Mouse (Mus musculus): Measurements from ENCODE around the gene Hcn1. TPM values are rescaled to one million over a fixed set of nuclear protein-coding genes. Genes with fewer than 3 reads are reported as not detected.

The Hcn1 gene
- polyA plus RNA-seq (2015; fragmentation: Nextera tagmentation; extraction: Ambion mirVana), result 0.19 and 0.22 TPM in 2 replicates

GRCm38 (mm10) chr13:117602181-117602580 lies at the start of gene Hcn1:
Gene Hcn1, plus strand, starts transcription at chr13:117602320.
- WGBS, result under 1% methylated on average over 41 of the region's 45 CpGs
- Histone ChIP-seq H3K36me3 (no peaks in the 10 kb centered on the region), H3K9ac (peak within 1 kb of the TSS; percentile 40; the same call in 1 of the 2 replicates), H3K4me2 (peak within 1 kb of the TSS; percentile 96), H3K4me1 (peaks cover 7% of the 10 kb centered on the region), H3K4me3 (peak within 1 kb of the TSS; percentile 57), H3K27me3 (peaks cover 30% of the 10 kb centered on the region), H3K9me3 (no peaks in the 10 kb centered on the region), H3K27ac (no peak within 1 kb of the TSS)
- peak; percentile 96 for ATAC-seq (ENCODE audit: borderline replicate concordance, extremely low read depth, low FRiP score, low TSS enrichment)

GRCm38 (mm10) chr13:117567251-117567650 lies 34.9 kb upstream of the Hcn1 start:
- Histone ChIP-seq H3K27ac (peak overlapping the region; percentile 67), H3K4me1 (no peaks in the 10 kb centered on the region), H3K9me3 (no peaks in the 10 kb centered on the region), H3K36me3 (no peaks in the 10 kb centered on the region), H3K9ac (no peak overlapping the region), H3K4me3 (no peak overlapping the region), H3K27me3 (no peaks in the 10 kb centered on the region), H3K4me2 (peak overlapping the region; percentile 2; the same call in 1 of the 2 replicates)
- WGBS, result 38% methylated on average over 8 of the region's 8 CpGs
- peak; percentile 97 for ATAC-seq (ENCODE audit: borderline replicate concordance, extremely low read depth, low FRiP score, low TSS enrichment)

- ATAC-seq (ENCODE audit: borderline replicate concordance, extremely low read depth, low FRiP score, low TSS enrichment), result no peak
- H3K9me3 ChIP-seq, result no peaks in the 10 kb centered on the region
- no peak overlapping the region for H3K4me3 ChIP-seq
- 48% methylated on average over 3 of the region's 3 CpGs for WGBS
- no peak overlapping the region for H3K27ac ChIP-seq
- no peaks in the 10 kb centered on the region for H3K27me3 ChIP-seq
- H3K36me3 ChIP-seq, result no peaks in the 10 kb centered on the region
- H3K9ac ChIP-seq, result no peak overlapping the region
- no peak overlapping the region for H3K4me2 ChIP-seq
- no peaks in the 10 kb centered on the region for H3K4me1 ChIP-seq
Measured at GRCm38 (mm10) chr13:117571747-117572146, 30.4 kb upstream of the Hcn1 start.

GRCm38 (mm10) chr13:117594494-117595182 lies 7.5 kb upstream of the Hcn1 start:
- Histone ChIP-seq H3K27ac (no peak overlapping the region), H3K27me3 (no peaks in the 10 kb centered on the region), H3K9ac (no peak overlapping the region), H3K4me3 (no peak overlapping the region), H3K36me3 (no peaks in the 10 kb centered on the region), H3K9me3 (no peaks in the 10 kb centered on the region), H3K4me1 (no peaks in the 10 kb centered on the region), H3K4me2 (no peak overlapping the region)
- no peak for ATAC-seq (ENCODE audit: borderline replicate concordance, extremely low read depth, low FRiP score, low TSS enrichment)
- WGBS, result 52% methylated on average over 10 of the region's 10 CpGs

GRCm38 (mm10) chr13:117595183-117595532 lies 7.0 kb upstream of the Hcn1 start:
- H3K4me3 ChIP-seq, result no peak overlapping the region
- 34% methylated on average over 3 of the region's 3 CpGs for WGBS
- no peaks in the 10 kb centered on the region for H3K9me3 ChIP-seq
- no peaks in the 10 kb centered on the region for H3K27me3 ChIP-seq
- H3K27ac ChIP-seq, result no peak overlapping the region
- H3K36me3 ChIP-seq, result no peaks in the 10 kb centered on the region
- H3K4me1 ChIP-seq, result no peaks in the 10 kb centered on the region
- H3K9ac ChIP-seq, result no peak overlapping the region
- no peak overlapping the region for H3K4me2 ChIP-seq
- ATAC-seq (ENCODE audit: borderline replicate concordance, extremely low read depth, low FRiP score, low TSS enrichment), result no peak

GRCm38 (mm10) chr13:117601331-117601965 lies 672 bp upstream of the Hcn1 start:
- no peaks in the 10 kb centered on the region for H3K36me3 ChIP-seq
- no peak overlapping the region for H3K4me3 ChIP-seq
- H3K4me1 ChIP-seq, result peaks cover 7% of the 10 kb centered on the region
- H3K9me3 ChIP-seq, result no peaks in the 10 kb centered on the region
- H3K9ac ChIP-seq, result no peak overlapping the region
- ATAC-seq (ENCODE audit: borderline replicate concordance, extremely low read depth, low FRiP score, low TSS enrichment), result no peak
- H3K27me3 ChIP-seq, result peaks cover 30% of the 10 kb centered on the region
- H3K27ac ChIP-seq, result no peak overlapping the region
- H3K4me2 ChIP-seq, result no peak overlapping the region; the same call in 1 of the 2 replicates
- WGBS, result 33% methylated on average over 9 of the region's 9 CpGs

- peaks cover 7% of the 10 kb centered on the region for H3K4me1 ChIP-seq
- 2% methylated on average over 57 of the region's 62 CpGs for WGBS
- peak overlapping the region; percentile 96 for H3K4me2 ChIP-seq
- peaks cover 30% of the 10 kb centered on the region for H3K27me3 ChIP-seq
- H3K36me3 ChIP-seq, result no peaks in the 10 kb centered on the region
- no peaks in the 10 kb centered on the region for H3K9me3 ChIP-seq
- peak; percentile 68 for ATAC-seq (ENCODE audit: borderline replicate concordance, extremely low read depth, low FRiP score, low TSS enrichment)
- peak overlapping the region; percentile 57 for H3K4me3 ChIP-seq
- peak overlapping the region; percentile 40; the same call in 1 of the 2 replicates for H3K9ac ChIP-seq
- H3K27ac ChIP-seq, result no peak overlapping the region
Measured at GRCm38 (mm10) chr13:117602617-117603358, 668 bp downstream of the Hcn1 start.

GRCm38 (mm10) chr13:117603421-117603820 lies 1.3 kb downstream of the Hcn1 start:
- H3K4me3 ChIP-seq, result peak overlapping the region; percentile 57
- no peak overlapping the region for H3K27ac ChIP-seq
- no peak for ATAC-seq (ENCODE audit: borderline replicate concordance, extremely low read depth, low FRiP score, low TSS enrichment)
- 15% methylated on average over 11 of the region's 11 CpGs for WGBS
- no peaks in the 10 kb centered on the region for H3K9me3 ChIP-seq
- peak overlapping the region; percentile 96 for H3K4me2 ChIP-seq
- H3K36me3 ChIP-seq, result no peaks in the 10 kb centered on the region
- H3K9ac ChIP-seq, result no peak overlapping the region
- H3K27me3 ChIP-seq, result peaks cover 30% of the 10 kb centered on the region
- H3K4me1 ChIP-seq, result peaks cover 7% of the 10 kb centered on the region

- 23% methylated on average over 7 of the region's 7 CpGs for WGBS
- Histone ChIP-seq H3K4me1 (peaks cover 7% of the 10 kb centered on the region), H3K27me3 (peaks cover 30% of the 10 kb centered on the region), H3K4me3 (no peak overlapping the region), H3K4me2 (peak overlapping the region; percentile 96; the same call in 1 of the 2 replicates), H3K9ac (no peak overlapping the region), H3K36me3 (no peaks in the 10 kb centered on the region), H3K27ac (no peak overlapping the region), H3K9me3 (no peaks in the 10 kb centered on the region)
- no peak for ATAC-seq (ENCODE audit: borderline replicate concordance, extremely low read depth, low FRiP score, low TSS enrichment)
Measured at GRCm38 (mm10) chr13:117604073-117604472, 2.0 kb downstream of the Hcn1 start.

GRCm38 (mm10) chr13:117604971-117605750 lies 3.0 kb downstream of the Hcn1 start:
- Histone ChIP-seq H3K9ac (no peak overlapping the region), H3K4me2 (no peak overlapping the region), H3K27me3 (peaks cover 30% of the 10 kb centered on the region), H3K4me3 (no peak overlapping the region), H3K4me1 (peaks cover 7% of the 10 kb centered on the region), H3K9me3 (no peaks in the 10 kb centered on the region), H3K27ac (no peak overlapping the region), H3K36me3 (no peaks in the 10 kb centered on the region)
- 77% methylated on average over 5 of the region's 5 CpGs for WGBS
- ATAC-seq (ENCODE audit: borderline replicate concordance, extremely low read depth, low FRiP score, low TSS enrichment), result no peak

GRCm38 (mm10) chr13:117611881-117612280 lies 9.8 kb downstream of the Hcn1 start:
- no peak overlapping the region for H3K27ac ChIP-seq
- WGBS, result 94% methylated on average over 2 of the region's 2 CpGs
- H3K4me3 ChIP-seq, result no peak overlapping the region
- no peak overlapping the region for H3K9ac ChIP-seq
- H3K27me3 ChIP-seq, result no peaks in the 10 kb centered on the region
- no peaks in the 10 kb centered on the region for H3K4me1 ChIP-seq
- ATAC-seq (ENCODE audit: borderline replicate concordance, extremely low read depth, low FRiP score, low TSS enrichment), result no peak
- H3K9me3 ChIP-seq, result no peaks in the 10 kb centered on the region
- no peaks in the 10 kb centered on the region for H3K36me3 ChIP-seq
- H3K4me2 ChIP-seq, result no peak overlapping the region

All from lung, embryonic 15.5 days (tissue).